Mouse (Mus musculus) spleen, adult 2 months (tissue): Measurements from ENCODE around the gene Lclat1. TPM values are rescaled to one million over a fixed set of nuclear protein-coding genes. Genes with fewer than 3 reads are reported as not detected.
A peak's percentile ranks its signal among the peaks of the same experiment; 100 is the strongest.

ENCODE experiments used
- DNase-seq, 2 experiments: peaks; one replicate each; pipeline versions ENCODE4 v3.0.0 to v3.0.0-alpha.2; 2012 to 2021; ENCODE audit warnings: low spot score in 2 of 2, low read depth in 1 of 2
- H3K27ac ChIP-seq: fragments of 200-500 bp; 2 replicates; pipeline ENCODE4 v1.5.1; 2012; ENCODE audit warnings: low read length, inconsistent platforms; ENCODE audit not compliant: insufficient read depth
- H3K27me3 ChIP-seq: fragments of 200-500 bp; 2 replicates; pipeline ENCODE4 v1.6.1; 2012; ENCODE audit warnings: mild to moderate bottlenecking, moderate library complexity, low read length, inconsistent platforms; ENCODE audit not compliant: control insufficient read depth, insufficient read depth
- H3K36me3 ChIP-seq: fragments of 200-500 bp; 2 replicates; pipeline ENCODE4 v1.6.1; 2012; ENCODE audit warnings: mild to moderate bottlenecking, low read length, inconsistent platforms; ENCODE audit not compliant: control insufficient read depth, insufficient read depth
- H3K4me1 ChIP-seq: fragments of 200-500 bp; 2 replicates; pipeline ENCODE4 v1.6.1; 2011; ENCODE audit warnings: inconsistent platforms; ENCODE audit not compliant: control insufficient read depth, insufficient read depth, insufficient read length
- H3K4me3 ChIP-seq: fragments of 200-500 bp; 2 replicates; pipeline ENCODE4 v1.5.1; 2011; ENCODE audit warnings: mild to moderate bottlenecking, inconsistent platforms; ENCODE audit not compliant: insufficient read depth, insufficient read length; ENCODE audit errors: extremely low read depth
- CTCF ChIP-seq: fragments of 200-500 bp; IDR thresholded peaks from 2 replicates; pipeline ENCODE4 v1.5.1; 2011; ENCODE audit warnings: mild to moderate bottlenecking, inconsistent platforms; ENCODE audit not compliant: insufficient read depth, insufficient read length, insufficient replicate concordance; ENCODE audit errors: extremely low read depth
- POLR2A ChIP-seq: fragments of 200-500 bp; IDR thresholded peaks from 2 replicates; pipeline ENCODE4 v1.6.1; 2011; ENCODE audit warnings: low read depth, low read length, inconsistent platforms
- WGBS: fragments of 180-500 bp; shearing (Covaris S2); methylation state at CpG from one replicate; pipeline ENCODE4 v1.1.7; 2018; 5-methylcytosine and 5-hydroxymethylcytosine counted together
- polyA plus RNA-seq: library from polyadenylated mRNA; depleted of rRNA; stranded (reverse); fragments of >200 nt; gene quantifications from 2 replicates; pipeline ENCODE4 v1.2.3, GENCODE M21; 2012

Gene Lclat1
- polyA plus RNA-seq, 1 experiment: 6.8 TPM

DNA sequence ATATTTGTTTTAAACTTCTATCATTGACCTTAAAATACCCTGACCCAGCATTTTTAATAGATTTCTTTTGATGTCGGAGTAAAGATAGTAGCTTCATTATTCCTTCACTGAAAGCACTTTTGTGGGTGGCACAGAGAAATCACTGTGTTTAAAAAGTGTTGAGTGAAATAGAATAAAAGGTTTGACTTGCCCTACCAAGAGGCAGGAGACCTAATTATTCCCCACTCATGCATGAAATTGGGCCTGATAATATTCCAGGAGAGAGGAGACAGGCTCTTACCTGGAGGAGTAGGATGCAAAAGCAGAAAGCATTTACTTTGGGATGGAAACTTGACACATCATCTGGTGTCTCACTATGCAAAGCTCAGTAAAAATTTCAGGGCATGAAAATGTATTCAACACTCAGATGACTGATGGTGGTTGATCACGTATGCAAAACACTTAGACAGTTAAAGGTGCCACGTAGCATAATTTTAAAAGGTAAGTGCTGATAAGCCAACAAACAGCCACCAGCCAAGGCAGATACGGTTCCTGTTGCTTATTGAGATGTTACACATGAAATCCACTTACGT is 103.3 kb downstream of the Lclat1 start:
- Histone ChIP-seq H3K27ac (no peak overlapping the region), H3K4me1 (no peaks in the 10 kb centered on the region), H3K36me3 (no peaks in the 10 kb centered on the region; the same call in 1 of the 2 replicates), H3K4me3 (no peak overlapping the region), H3K27me3 (no peaks in the 10 kb centered on the region)
- no peak for DNase-seq
- WGBS: 79% methylated on average over 5 of the region's 5 CpGs
- TF ChIP-seq POLR2A (no peak), CTCF (no peak)

DNA sequence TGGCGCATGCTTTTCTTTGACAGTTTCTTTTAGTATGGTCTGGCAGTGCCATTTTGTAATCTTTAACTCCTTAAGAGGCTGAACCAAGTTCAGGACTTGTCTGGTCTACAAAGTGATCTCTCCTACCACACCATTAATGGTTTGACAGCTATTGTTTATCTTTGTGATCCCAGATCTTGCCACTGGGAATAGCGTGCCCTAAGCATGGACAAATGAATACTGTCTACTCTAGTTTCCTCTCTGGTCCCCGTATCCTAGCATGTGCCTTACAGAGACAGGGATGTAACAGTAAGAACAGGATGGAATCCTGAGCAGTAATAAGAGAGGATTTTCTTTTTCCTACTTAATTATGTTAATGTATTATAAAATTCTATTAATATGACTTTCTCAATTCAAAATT is 105.0 kb downstream of the Lclat1 start:
- no peaks in the 10 kb centered on the region for H3K27me3 ChIP-seq
- no peaks in the 10 kb centered on the region for H3K4me1 ChIP-seq
- no peak overlapping the region for H3K4me3 ChIP-seq
- TF ChIP-seq POLR2A (no peak), CTCF (no peak)
- DNase-seq: no peak
- no peak overlapping the region for H3K27ac ChIP-seq
- H3K36me3 ChIP-seq: no peaks in the 10 kb centered on the region; the same call in 1 of the 2 replicates
- WGBS: 95% methylated on average over 3 of the region's 3 CpGs

DNA sequence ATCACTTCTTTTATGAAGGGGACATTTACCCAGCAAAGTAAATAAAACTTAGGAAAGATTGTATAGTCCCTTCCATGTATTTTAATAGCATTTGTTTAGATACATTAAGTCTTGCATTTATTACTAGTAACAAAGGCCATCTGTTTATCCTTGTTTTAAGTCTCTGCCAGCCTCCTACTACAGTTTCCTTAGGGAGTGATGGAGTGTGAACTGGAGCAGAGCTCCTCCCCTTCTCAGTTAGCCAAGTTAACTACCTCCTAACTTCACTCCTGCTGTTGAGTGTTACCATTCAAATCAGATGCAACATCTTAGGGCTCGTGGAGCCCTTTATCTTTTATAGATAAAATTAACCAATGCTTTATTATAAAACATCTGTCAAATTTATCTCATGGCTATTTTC is 105.4 kb downstream of the Lclat1 start:
- TF ChIP-seq CTCF: no peak
- TF ChIP-seq POLR2A: no peak
- no peak overlapping the region for H3K27ac ChIP-seq
- H3K4me3 ChIP-seq: no peak overlapping the region
- no peaks in the 10 kb centered on the region for H3K27me3 ChIP-seq
- DNase-seq: no peak
- WGBS: 78% methylated on average over 1 of the region's 1 CpGs
- H3K4me1 ChIP-seq: no peaks in the 10 kb centered on the region
- no peaks in the 10 kb centered on the region; the same call in 1 of the 2 replicates for H3K36me3 ChIP-seq

- Histone ChIP-seq H3K4me3 (no peak overlapping the region), H3K27ac (no peak overlapping the region), H3K27me3 (no peaks in the 10 kb centered on the region), H3K36me3 (no peaks in the 10 kb centered on the region; the same call in 1 of the 2 replicates), H3K4me1 (no peaks in the 10 kb centered on the region)
- TF ChIP-seq CTCF (no peak), POLR2A (no peak)
- no peak for DNase-seq
- WGBS: 79% methylated on average over 2 of the region's 2 CpGs
Observed at GRCm38 (mm10) chr17:73213677-73214076, 105.9 kb downstream of the Lclat1 start.

DNA sequence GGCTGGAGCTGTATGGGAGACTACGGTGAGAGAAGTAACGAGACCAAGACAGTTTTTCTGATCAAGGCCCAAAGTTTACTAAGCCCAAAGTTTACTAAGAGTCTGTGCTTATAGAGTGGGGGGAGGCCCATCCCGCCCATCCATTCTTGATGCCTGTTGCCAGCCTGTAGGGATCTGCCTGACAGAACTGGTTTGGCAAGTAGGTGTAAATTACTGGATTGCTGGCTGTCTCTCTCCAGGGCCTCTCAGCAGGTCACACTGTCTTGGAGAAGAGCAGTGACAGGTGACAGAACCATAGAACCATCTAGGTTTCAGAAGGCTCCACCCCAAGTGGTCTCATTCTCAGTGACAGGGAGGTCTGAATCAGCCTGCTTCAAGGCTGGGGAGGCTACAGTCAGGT is 109.5 kb downstream of the Lclat1 start:
- no peak overlapping the region for H3K27ac ChIP-seq
- no peak overlapping the region for H3K4me3 ChIP-seq
- no peak for DNase-seq
- WGBS: 95% methylated on average over 3 of the region's 3 CpGs
- no peaks in the 10 kb centered on the region for H3K36me3 ChIP-seq
- peaks cover 5% of the 10 kb centered on the region; the same call in 1 of the 2 replicates for H3K4me1 ChIP-seq
- no peaks in the 10 kb centered on the region for H3K27me3 ChIP-seq
- TF ChIP-seq CTCF: no peak
- TF ChIP-seq POLR2A: no peak

DNA sequence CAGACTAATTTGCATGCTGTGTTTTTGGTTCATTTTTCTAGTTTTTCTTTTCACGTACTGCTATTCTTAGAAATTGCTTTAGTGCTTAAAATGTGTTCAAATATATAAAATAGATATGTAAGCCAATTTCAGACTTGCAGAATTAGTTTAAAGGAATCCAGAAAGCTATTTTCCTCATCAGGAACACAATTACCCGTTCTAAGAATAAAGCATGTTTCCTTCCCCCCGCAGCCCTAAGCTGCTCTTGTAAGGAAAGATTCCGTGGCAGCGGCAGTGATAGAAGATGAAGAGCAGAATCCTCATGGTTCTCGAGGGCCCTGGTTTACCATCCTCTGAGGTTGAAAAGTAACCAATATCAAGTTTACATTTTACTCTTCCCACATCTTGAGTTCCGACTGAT is 113.0 kb downstream of the Lclat1 start:
- WGBS: 76% methylated on average over 7 of the region's 7 CpGs
- Histone ChIP-seq H3K36me3 (no peaks in the 10 kb centered on the region), H3K27ac (no peak overlapping the region), H3K4me1 (peaks cover 5% of the 10 kb centered on the region; the same call in 1 of the 2 replicates), H3K27me3 (no peaks in the 10 kb centered on the region), H3K4me3 (no peak overlapping the region)
- TF ChIP-seq CTCF (no peak), POLR2A (no peak)
- no peak for DNase-seq

DNA sequence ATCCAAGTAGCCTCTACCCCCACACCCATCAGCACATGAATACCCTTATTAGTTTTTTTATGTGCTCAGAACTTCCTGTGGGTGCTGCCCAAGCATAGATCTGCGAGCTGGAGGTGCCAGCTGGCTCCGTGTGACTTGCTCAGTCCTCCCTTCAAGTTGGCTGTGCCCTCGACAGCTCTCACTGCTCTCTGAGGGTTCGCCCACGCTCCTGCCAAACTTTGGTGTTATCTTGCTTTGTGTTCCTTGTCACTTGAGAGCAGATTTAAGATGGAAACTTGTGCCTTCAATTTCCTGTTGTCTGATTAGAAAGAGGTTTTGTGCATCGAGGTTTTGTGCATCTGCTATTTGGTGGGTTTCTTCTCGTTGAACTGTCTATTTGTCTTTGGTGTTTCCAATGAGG is 114.3 kb downstream of the Lclat1 start:
- WGBS: 22% methylated on average over 7 of the region's 7 CpGs
- TF ChIP-seq CTCF (no peak), POLR2A (no peak)
- DNase-seq: peak; percentile 25 to 28
- peak overlapping the region; percentile 34 for H3K27ac ChIP-seq
- H3K4me1 ChIP-seq: peaks cover 6% of the 10 kb centered on the region; the same call in 1 of the 2 replicates
- H3K27me3 ChIP-seq: no peaks in the 10 kb centered on the region
- no peak overlapping the region for H3K4me3 ChIP-seq
- H3K36me3 ChIP-seq: no peaks in the 10 kb centered on the region

DNA sequence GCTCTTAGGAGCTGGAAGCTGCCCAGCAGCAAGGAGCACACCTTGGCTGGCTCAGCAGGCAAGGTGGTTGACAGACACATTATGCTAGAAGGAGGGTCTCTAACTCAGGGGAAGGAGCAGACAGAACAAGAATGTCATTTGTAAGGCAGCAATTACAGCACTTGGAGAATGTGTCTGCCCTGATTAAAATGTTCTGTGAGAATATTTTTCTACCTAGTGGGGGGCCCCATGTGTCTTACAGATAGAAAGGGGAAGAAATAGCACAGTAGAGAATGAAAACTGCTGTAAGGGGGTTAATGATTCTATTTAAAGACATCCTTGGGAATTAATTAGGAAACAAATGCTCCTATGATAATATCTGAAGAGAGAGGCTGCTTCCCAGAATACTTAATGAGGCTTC is 117.7 kb downstream of the Lclat1 start:
- TF ChIP-seq POLR2A: no peak
- H3K27ac ChIP-seq: no peak overlapping the region
- peaks cover 17% of the 10 kb centered on the region; the same call in 1 of the 2 replicates for H3K4me1 ChIP-seq
- H3K36me3 ChIP-seq: no peaks in the 10 kb centered on the region
- H3K4me3 ChIP-seq: no peak overlapping the region
- no peak for DNase-seq
- no peaks in the 10 kb centered on the region for H3K27me3 ChIP-seq
